ENCODE assay signal across 9 mouse cellular contexts in genomic region chr11:120353500-120354303, GRCm38 (mm10). TPM values are rescaled to one million over a fixed set of nuclear protein-coding genes. Genes with fewer than 3 reads are reported as not detected.
DNase-seq lines count a peak whose midpoint lies in the region; ATAC-seq lines count a peak whose summit lies in the region.
"Had no signal": no experiment of that assay in that cellular context is flagged by ENCODE, and none has a peak within 500 bp of the region (broad histone marks: within the 10 kb centered on the region; RNA-seq: fewer than 3 reads in every experiment).

No protein-coding gene starts in this region.

- H3K36me3 ChIP-seq in intestine, embryonic 16.5 days (ENCODE audit: control insufficient read depth, insufficient read depth, low read length): no peaks in the 10 kb centered on the region
- H3K36me3 ChIP-seq in liver, embryonic 16.5 days (ENCODE audit: control insufficient read depth, insufficient read depth): no peaks in the 10 kb centered on the region
- H3K36me3 ChIP-seq in neural tube, embryonic 14.5 days (ENCODE audit: control insufficient read depth, insufficient read depth, low read length): no peaks in the 10 kb centered on the region

- DNase-seq in 3134 (ENCODE audit: extremely low read depth, insufficient read length, low spot score) (peak; percentile 93), MEL-GATA-1-ER (ENCODE audit: extremely low read depth, low read depth) (peak; percentile 70)
- peak; percentile 67 for DNase-seq in cerebellum, adult 9-11 months
- DNase-seq in gastrocnemius, postnatal 36 days: peak; percentile 81
- DNase-seq in thymus, postnatal 10 days (ENCODE audit: low spot score in 2 of 2): peak; percentile 60 to 75

- H3K27ac ChIP-seq in intestine, embryonic 16.5 days (ENCODE audit: low read length): peak overlapping the region; percentile 85
- peak overlapping the region; percentile 95 for H3K27ac ChIP-seq in liver, embryonic 16.5 days (ENCODE audit: low read length)
- no peak overlapping the region for H3K27ac ChIP-seq in neural tube, embryonic 14.5 days (ENCODE audit: low read depth, low read length)

- intact Hi-C loops in gastrocnemius, postnatal 36 days (cut with DNase I): no loop called here

- ATAC-seq in intestine, embryonic 16.5 days: peak; percentile 54
- ATAC-seq in liver, embryonic 16.5 days (ENCODE audit: low read depth): peak; percentile 89
- no peak for ATAC-seq in neural tube, embryonic 14.5 days (ENCODE audit: low read depth)

- peaks cover 65% of the 10 kb centered on the region for H3K4me1 ChIP-seq in intestine, embryonic 16.5 days (ENCODE audit: control insufficient read depth, insufficient read depth, low read length)
- H3K4me1 ChIP-seq in liver, embryonic 16.5 days (ENCODE audit: control insufficient read depth, low read depth, low read length): peaks cover 80% of the 10 kb centered on the region
- peaks cover 41% of the 10 kb centered on the region for H3K4me1 ChIP-seq in neural tube, embryonic 14.5 days (ENCODE audit: control insufficient read depth, insufficient read depth, low read length)

- peak overlapping the region; percentile 12; the same call in 1 of the 2 replicates for H3K4me3 ChIP-seq in intestine, embryonic 16.5 days (ENCODE audit: low read length)
- H3K4me3 ChIP-seq in liver, embryonic 16.5 days (ENCODE audit: low read depth, low read length): peak overlapping the region; percentile 50
- H3K4me3 ChIP-seq in neural tube, embryonic 14.5 days (ENCODE audit: low read depth, low read length): no peak overlapping the region

- H3K4me2 ChIP-seq in intestine, embryonic 16.5 days (ENCODE audit: low read depth, low read length): peak overlapping the region; percentile 30; the same call in 1 of the 2 replicates
- peak overlapping the region; percentile 80 for H3K4me2 ChIP-seq in liver, embryonic 16.5 days (ENCODE audit: low read depth, low read length)
- H3K4me2 ChIP-seq in neural tube, embryonic 14.5 days (ENCODE audit: low read depth, low read length): no peak overlapping the region

- no peaks in the 10 kb centered on the region for H3K9me3 ChIP-seq in intestine, embryonic 16.5 days (ENCODE audit: control insufficient read depth, low read length)
- H3K9me3 ChIP-seq in liver, embryonic 16.5 days (replicated peaks; ENCODE audit: control insufficient read depth, low read length): no peaks in the 10 kb centered on the region
- no peaks in the 10 kb centered on the region for H3K9me3 ChIP-seq in neural tube, embryonic 14.5 days (ENCODE audit: control insufficient read depth, low read length)

- H3K9ac ChIP-seq in intestine, embryonic 16.5 days (ENCODE audit: low read depth, low read length): peak overlapping the region; percentile 51; the same call in 1 of the 2 replicates
- H3K9ac ChIP-seq in liver, embryonic 16.5 days (ENCODE audit: low read depth, low read length): peak overlapping the region; percentile 75
- peak overlapping the region; percentile 16; the same call in 1 of the 2 replicates for H3K9ac ChIP-seq in neural tube, embryonic 14.5 days (replicated peaks; ENCODE audit: low read depth, low read length)

- WGBS in intestine, embryonic 16.5 days: 25% methylated on average over 26 of the region's 26 CpGs
- 6% methylated on average over 26 of the region's 26 CpGs for WGBS in liver, embryonic 16.5 days (ENCODE audit: insufficient replicate concordance)
- WGBS in neural tube, embryonic 14.5 days: 22% methylated on average over 26 of the region's 26 CpGs

- H3K27me3 ChIP-seq in intestine, embryonic 16.5 days (replicated peaks; ENCODE audit: control insufficient read depth, insufficient read depth, low read length): no peaks in the 10 kb centered on the region
- H3K27me3 ChIP-seq in liver, embryonic 16.5 days (ENCODE audit: control insufficient read depth, insufficient read depth, low read depth, low read length): peaks cover 18% of the 10 kb centered on the region
- no peaks in the 10 kb centered on the region for H3K27me3 ChIP-seq in neural tube, embryonic 14.5 days (ENCODE audit: control insufficient read depth, insufficient read depth, low read length)

RNA-seq across cellular contexts. Expression of gene Actg1, which starts 5.4 kb away (rescaled TPM):
- total RNA-seq in gastrocnemius, postnatal 36 days (2021): 100 to 1,000 TPM; 186 to 222 TPM
- polyA plus RNA-seq in intestine, embryonic 16.5 days (2015; fragmentation: Nextera tagmentation; extraction: Ambion mirVana): 2,886 and 2,944 TPM in 2 replicates
- 531 and 545 TPM in 2 replicates for polyA plus RNA-seq in liver, embryonic 16.5 days (2015; fragmentation: Nextera tagmentation; extraction: Ambion mirVana)
- polyA plus RNA-seq in neural tube, embryonic 14.5 days (2014; fragmentation: Nextera tagmentation; extraction: Ambion mirVana): 4,176 and 4,177 TPM in 2 replicates

RNA-seq across cellular contexts. Expression of gene Fscn2, which starts 7.6 kb away (rescaled TPM):
- total RNA-seq in gastrocnemius, postnatal 36 days (2021): under 1 TPM; 0.31 to 0.37 TPM
- polyA plus RNA-seq in intestine, embryonic 16.5 days (2015; fragmentation: Nextera tagmentation; extraction: Ambion mirVana): 0.55 TPM in 1 of 2 replicates, not detected in the other
- not detected in 2 replicates for polyA plus RNA-seq in liver, embryonic 16.5 days (2015; fragmentation: Nextera tagmentation; extraction: Ambion mirVana)
- 0.63 and 1.7 TPM in 2 replicates for polyA plus RNA-seq in neural tube, embryonic 14.5 days (2014; fragmentation: Nextera tagmentation; extraction: Ambion mirVana)
- polyA plus RNA-seq: large intestine, adult 2 months had no signal

RNA-seq across cellular contexts. Expression of gene Faap100, which starts 24.9 kb away (rescaled TPM):
- 10 to 100 TPM; 21.7 to 22.9 TPM for total RNA-seq in gastrocnemius, postnatal 36 days (2021)
- polyA plus RNA-seq in intestine, embryonic 16.5 days (2015; fragmentation: Nextera tagmentation; extraction: Ambion mirVana): 26.6 and 28.6 TPM in 2 replicates
- 6.0 and 6.5 TPM in 2 replicates for polyA plus RNA-seq in liver, embryonic 16.5 days (2015; fragmentation: Nextera tagmentation; extraction: Ambion mirVana)
- 74.8 and 86.8 TPM in 2 replicates for polyA plus RNA-seq in neural tube, embryonic 14.5 days (2014; fragmentation: Nextera tagmentation; extraction: Ambion mirVana)

Comparison
In these comparisons a context has a peak if more than half of its experiments do, and no peak if none do; other contexts are left out.
1. H3K9ac ChIP-seq: peak in every context shown above with its lines; median percentile 75 in liver, embryonic 16.5 days; 51 in intestine, embryonic 16.5 days; 16 in neural tube, embryonic 14.5 days.